Mouse (Mus musculus) hindbrain, postnatal 0 days (tissue): Measurements from ENCODE around the gene Olfr1441. TPM values are rescaled to one million over a fixed set of nuclear protein-coding genes. Genes with fewer than 3 reads are reported as not detected.

Experiments used
- ATAC-seq: fragments of 200-750 bp; cut with Nextera tagmentation; 2 replicates; pipeline ENCODE4 v1.8.0; 2017; ENCODE audit warnings: mild to moderate bottlenecking, moderate TSS enrichment, moderate library complexity
- DNase-seq: peaks from one replicate; pipeline ENCODE4 v3.0.0-alpha.2; 2015; ENCODE audit warnings: low spot score
- H3K27ac ChIP-seq: fragments of 300-500 bp; sonication (generic); 2 replicates; pipeline ENCODE4 v1.5.1; 2014; ENCODE audit warnings: mild to moderate bottlenecking
- H3K27me3 ChIP-seq: fragments of 300-500 bp; sonication (generic); 2 replicates; pipeline ENCODE4 v1.6.1; 2014; ENCODE audit warnings: low read length, mixed read lengths; ENCODE audit not compliant: insufficient read depth
- H3K36me3 ChIP-seq: fragments of 300-500 bp; sonication (generic); 2 replicates; pipeline ENCODE4 v1.6.1; 2014; ENCODE audit warnings: low read length, mixed read lengths; ENCODE audit not compliant: insufficient read depth
- H3K4me1 ChIP-seq: fragments of 300-500 bp; sonication (generic); 2 replicates; pipeline ENCODE4 v1.6.1; 2014; ENCODE audit warnings: antibody characterized with exemption, low read length, mixed read lengths; ENCODE audit not compliant: insufficient read depth
- H3K4me2 ChIP-seq: fragments of 300-500 bp; sonication (generic); 2 replicates; pipeline ENCODE4 v1.6.1; 2014; ENCODE audit warnings: low read depth, mild to moderate bottlenecking, low read length, moderate library complexity, mixed read lengths
- H3K4me3 ChIP-seq: fragments of 300-500 bp; sonication (generic); 2 replicates; pipeline ENCODE4 v1.5.1; 2014; ENCODE audit warnings: low read length
- H3K9ac ChIP-seq: fragments of 300-500 bp; sonication (generic); replicated peaks from 2 replicates; pipeline ENCODE4 v1.6.1; 2014; ENCODE audit warnings: mild to moderate bottlenecking, low read length, moderate library complexity, mixed read lengths
- H3K9me3 ChIP-seq: fragments of 300-500 bp; sonication (generic); 2 replicates; pipeline ENCODE4 v1.6.1; 2016; ENCODE audit warnings: low read length, mixed read lengths
- CTCF ChIP-seq: IDR thresholded peaks from 2 replicates; pipeline ENCODE4 v1.5.1; 2016; ENCODE audit warnings: antibody characterized with exemption, control low read depth, low read depth
- WGBS: fragments of 180-500 bp; shearing (Covaris S2); extraction: QIAGEN DNeasy Blood & Tissue Kit; methylation state at CpG from one replicate; pipeline ENCODE4 v1.1.7; 2014; 5-methylcytosine and 5-hydroxymethylcytosine counted together
- polyA plus RNA-seq: library from polyadenylated mRNA; unstranded; fragments of >200 nt; fragmentation: Nextera tagmentation; extraction: Ambion mirVana; gene quantifications from 2 replicates; pipeline ENCODE4 v1.2.1, GENCODE M21; 2015
- total RNA-seq: library from RNA; depleted of rRNA; stranded (reverse); fragments of >200 nt; gene quantifications from 2 replicates; pipeline ENCODE4 v1.2.3, GENCODE M21; 2014; rRNA removed

Gene Olfr1441
- total and polyA plus RNA-seq, 2 experiments from 2014 or later: not detected

DNA sequence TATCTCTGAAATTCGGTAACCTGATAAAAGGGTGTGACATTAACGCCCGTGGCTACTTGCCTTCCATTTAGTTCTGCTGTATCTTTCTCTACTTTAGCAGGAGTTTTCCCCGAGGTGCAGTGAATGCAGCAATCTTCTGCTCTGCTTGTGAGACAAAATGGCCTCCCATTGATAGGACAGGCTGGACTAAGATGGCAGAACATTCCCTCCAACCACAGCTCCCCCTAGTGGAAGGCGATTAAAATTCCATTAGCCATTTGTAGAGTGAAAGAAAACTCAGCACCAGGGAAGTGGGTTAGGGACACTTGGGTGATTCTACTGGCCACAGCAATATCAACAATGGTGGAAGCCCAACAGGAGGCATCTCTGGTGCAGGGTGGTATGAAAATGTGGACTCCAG is 50.2 kb downstream of the Olfr1441 start:
- ATAC-seq (peak; percentile 13; the same call in 1 of the 2 replicates), DNase-seq (peak; percentile 73)
- 80% methylated on average over 5 of the region's 5 CpGs for WGBS
- Histone ChIP-seq H3K9me3 (no peaks in the 10 kb centered on the region), H3K27me3 (no peaks in the 10 kb centered on the region), H3K9ac (no peak overlapping the region), H3K36me3 (peaks cover 16% of the 10 kb centered on the region; the same call in 1 of the 2 replicates), H3K4me1 (no peaks in the 10 kb centered on the region), H3K4me3 (no peak overlapping the region), H3K4me2 (no peak overlapping the region), H3K27ac (no peak overlapping the region)
- TF ChIP-seq CTCF: peak; percentile 71

DNA sequence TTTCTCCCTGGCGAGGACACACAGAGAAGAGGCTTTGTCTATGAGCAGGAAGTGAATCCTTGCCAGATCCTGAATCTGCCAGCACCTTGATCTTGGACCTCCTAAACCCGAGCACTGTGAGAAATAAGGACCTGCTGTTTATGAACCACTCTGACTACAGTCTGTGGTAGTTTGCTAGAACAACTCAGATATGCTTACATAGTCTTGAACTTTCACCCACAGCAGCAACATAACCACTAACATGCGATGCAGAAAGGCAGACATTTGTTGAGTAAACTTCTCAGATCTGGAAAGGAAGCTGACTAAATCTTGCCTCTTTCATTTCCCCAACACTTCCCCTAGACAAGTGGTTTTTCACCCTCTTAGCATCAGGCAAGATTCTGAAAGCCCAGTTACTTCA is 54.6 kb downstream of the Olfr1441 start:
- no peak for TF ChIP-seq CTCF
- Histone ChIP-seq H3K9ac (no peak overlapping the region), H3K27me3 (no peaks in the 10 kb centered on the region), H3K4me2 (no peak overlapping the region), H3K36me3 (peaks cover 25% of the 10 kb centered on the region; the same call in 1 of the 2 replicates), H3K4me3 (no peak overlapping the region), H3K27ac (no peak overlapping the region), H3K4me1 (no peaks in the 10 kb centered on the region), H3K9me3 (no peaks in the 10 kb centered on the region)
- WGBS: 46% methylated on average over 3 of the region's 3 CpGs
- ATAC-seq: no peak
- DNase-seq: no peak

DNA sequence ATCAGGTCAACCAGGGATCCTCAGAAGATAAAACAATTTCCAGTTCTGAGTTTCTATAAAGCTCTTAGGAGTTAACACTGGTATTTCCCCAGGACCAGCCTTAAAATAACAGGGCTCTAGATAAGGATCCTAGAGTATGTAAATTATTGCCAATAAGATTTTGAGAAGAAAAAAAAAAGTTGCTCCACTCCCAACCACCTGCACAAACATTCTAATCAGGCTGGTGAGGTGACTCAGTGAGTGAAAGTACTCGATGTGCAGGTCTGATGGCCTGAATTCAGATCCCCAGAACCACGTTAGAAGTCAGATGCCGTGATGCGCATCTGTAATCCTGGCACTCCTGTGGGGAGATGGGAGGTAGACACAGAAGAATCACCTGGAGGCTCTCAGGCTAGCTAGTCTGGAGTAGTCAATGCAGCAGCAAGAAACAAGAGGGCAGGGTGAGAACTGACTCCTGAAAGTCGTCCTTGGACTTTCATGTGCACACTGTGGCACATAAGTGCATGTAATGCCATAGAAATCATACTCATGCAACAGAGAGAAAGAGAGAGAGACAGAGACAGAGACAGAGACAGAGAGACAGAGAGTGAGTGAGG is 55.2 kb downstream of the Olfr1441 start:
- Histone ChIP-seq H3K9ac (no peak overlapping the region), H3K27me3 (no peaks in the 10 kb centered on the region), H3K36me3 (peaks cover 28% of the 10 kb centered on the region; the same call in 1 of the 2 replicates), H3K4me1 (no peaks in the 10 kb centered on the region), H3K9me3 (no peaks in the 10 kb centered on the region), H3K4me2 (no peak overlapping the region), H3K4me3 (no peak overlapping the region), H3K27ac (no peak overlapping the region)
- TF ChIP-seq CTCF: no peak
- WGBS: 85% methylated on average over 5 of the region's 5 CpGs
- ATAC-seq (no peak), DNase-seq (no peak)

Other genes starting within 250 kb of the Olfr1441 start
- not detected in 2 replicates for gene Olfr1555-ps1, start 247.3 kb upstream of the Olfr1441 start, total RNA-seq
- gene Olfr1555-ps1, start 247.3 kb upstream of the Olfr1441 start, polyA plus RNA-seq: not detected in 2 replicates
- gene Olfr1431, start 216.8 kb upstream of the Olfr1441 start, total RNA-seq: not detected in 2 replicates
- gene Olfr1431, start 216.8 kb upstream of the Olfr1441 start, polyA plus RNA-seq: not detected in 2 replicates
- not detected in 2 replicates for gene Olfr1432, start 184.8 kb upstream of the Olfr1441 start, total RNA-seq
- gene Olfr1432, start 184.8 kb upstream of the Olfr1441 start, polyA plus RNA-seq: not detected in 2 replicates
- not detected in 2 replicates for gene Olfr262, start 175.8 kb upstream of the Olfr1441 start, total RNA-seq
- not detected in 2 replicates for gene Olfr262, start 175.8 kb upstream of the Olfr1441 start, polyA plus RNA-seq
- gene Olfr235, start 156.4 kb upstream of the Olfr1441 start, total RNA-seq: not detected in 2 replicates
- not detected in 2 replicates for gene Olfr235, start 156.4 kb upstream of the Olfr1441 start, polyA plus RNA-seq
- not detected in 2 replicates for gene Olfr1434, start 137.6 kb upstream of the Olfr1441 start, total RNA-seq
- not detected in 2 replicates for gene Olfr1434, start 137.6 kb upstream of the Olfr1441 start, polyA plus RNA-seq
- not detected in 2 replicates for gene Olfr1436, start 118.3 kb upstream of the Olfr1441 start, total RNA-seq
- gene Olfr1436, start 118.3 kb upstream of the Olfr1441 start, polyA plus RNA-seq: not detected in 2 replicates
- not detected in 2 replicates for gene Olfr1437, start 92.3 kb upstream of the Olfr1441 start, total RNA-seq
- not detected in 2 replicates for gene Olfr1437, start 92.3 kb upstream of the Olfr1441 start, polyA plus RNA-seq
- gene Olfr1438-ps1, start 81.5 kb upstream of the Olfr1441 start, total RNA-seq: not detected in 2 replicates
- not detected in 2 replicates for gene Olfr1438-ps1, start 81.5 kb upstream of the Olfr1441 start, polyA plus RNA-seq
- gene Olfr1440, start 30.2 kb upstream of the Olfr1441 start, total RNA-seq: not detected in 2 replicates
- not detected in 2 replicates for gene Olfr1440, start 30.2 kb upstream of the Olfr1441 start, polyA plus RNA-seq
- gene Pfpl, start 10.5 kb downstream of the Olfr1441 start, total RNA-seq: not detected in 2 replicates
- gene Pfpl, start 10.5 kb downstream of the Olfr1441 start, polyA plus RNA-seq: not detected in 2 replicates
- gene Mpeg1, start 43.3 kb downstream of the Olfr1441 start, total RNA-seq: 2.5 and 3.1 TPM in 2 replicates
- 1.0 and 1.2 TPM in 2 replicates for gene Mpeg1, start 43.3 kb downstream of the Olfr1441 start, polyA plus RNA-seq
- gene Dtx4, start 84.0 kb downstream of the Olfr1441 start, total RNA-seq: 54.7 and 55.6 TPM in 2 replicates
- 23.3 and 24.6 TPM in 2 replicates for gene Dtx4, start 84.0 kb downstream of the Olfr1441 start, polyA plus RNA-seq
- 1.9 and 4.8 TPM in 2 replicates for gene Fam111a, start 128.3 kb downstream of the Olfr1441 start, total RNA-seq
- gene Fam111a, start 128.3 kb downstream of the Olfr1441 start, polyA plus RNA-seq: 3.2 and 3.3 TPM in 2 replicates
- 0.14 TPM in 1 of 2 replicates, not detected in the other for gene Gm4952, start 182.5 kb downstream of the Olfr1441 start, total RNA-seq
- gene Gm4952, start 182.5 kb downstream of the Olfr1441 start, polyA plus RNA-seq: 0.30 and 0.43 TPM in 2 replicates
- gene Glyat, start 215.9 kb downstream of the Olfr1441 start, total RNA-seq: not detected in 2 replicates
- gene Glyat, start 215.9 kb downstream of the Olfr1441 start, polyA plus RNA-seq: 0.05 TPM in 1 of 2 replicates, not detected in the other